ENCODE assay signal across 16 mouse cellular contexts in genomic region chr2:68957831-68958230, GRCm38 (mm10).
DNase-seq lines count a peak whose midpoint lies in the region; ATAC-seq lines count a peak whose summit lies in the region.
"Had no signal": no experiment of that assay in that cellular context is flagged by ENCODE, and none has a peak within 500 bp of the region (broad histone marks: within the 10 kb centered on the region; RNA-seq: fewer than 3 reads in every experiment).

No protein-coding gene starts in this region.

- no peaks in the 10 kb centered on the region for H3K27me3 ChIP-seq in forebrain, embryonic 13.5 days
- no peaks in the 10 kb centered on the region for H3K27me3 ChIP-seq in forebrain, embryonic 11.5 days (ENCODE audit: control insufficient read depth, insufficient read depth, low read length)
- H3K27me3 ChIP-seq in midbrain, embryonic 11.5 days (ENCODE audit: control insufficient read depth, insufficient read depth, low read length) = no peaks in the 10 kb centered on the region
- H3K27me3 ChIP-seq in midbrain, embryonic 14.5 days (ENCODE audit: control insufficient read depth, insufficient read depth, low read length) = no peaks in the 10 kb centered on the region
- H3K27me3 ChIP-seq: limb, embryonic 15.5 days; neural tube, embryonic 13.5 days had no signal

- DNase-seq in forebrain, embryonic 11.5 days (ENCODE audit: low spot score) = no peak
- peak; percentile 45 for DNase-seq in midbrain, embryonic 11.5 days (ENCODE audit: low spot score, missing footprints)
- DNase-seq in midbrain, embryonic 14.5 days = no peak
- peak; percentile 37 to 45 for DNase-seq in cerebellum, postnatal 36 days
- DNase-seq in thymus, postnatal 36 days = peak; percentile 38 to 58
- no peak for DNase-seq in gastrocnemius, adult 8-10 months (ENCODE audit: low spot score in 2 of 2)
- no peak for DNase-seq in heart, postnatal 10 days
- DNase-seq: adrenal gland, postnatal 36 days; gastrocnemius, postnatal 25 days; kidney, postnatal 4 days; right cerebral cortex, adult 18-20 months had no signal

- no peak overlapping the region for H3K9ac ChIP-seq in forebrain, embryonic 13.5 days
- H3K9ac ChIP-seq in forebrain, embryonic 11.5 days (ENCODE audit: low read length) = no peak overlapping the region
- H3K9ac ChIP-seq in midbrain, embryonic 11.5 days (ENCODE audit: low read length) = no peak overlapping the region
- H3K9ac ChIP-seq in midbrain, embryonic 14.5 days (replicated peaks; ENCODE audit: low read length) = no peak overlapping the region
- H3K9ac ChIP-seq: limb, embryonic 15.5 days; neural tube, embryonic 13.5 days had no signal

- H3K4me1 ChIP-seq in forebrain, embryonic 13.5 days = no peaks in the 10 kb centered on the region
- no peaks in the 10 kb centered on the region for H3K4me1 ChIP-seq in forebrain, embryonic 11.5 days (replicated peaks; ENCODE audit: control insufficient read depth, insufficient read depth, low read length)
- H3K4me1 ChIP-seq in midbrain, embryonic 11.5 days (ENCODE audit: control insufficient read depth, insufficient read depth, low read length) = no peaks in the 10 kb centered on the region
- no peaks in the 10 kb centered on the region for H3K4me1 ChIP-seq in midbrain, embryonic 14.5 days (ENCODE audit: control insufficient read depth, insufficient read depth, low read length)

- no peaks in the 10 kb centered on the region for H3K9me3 ChIP-seq in forebrain, embryonic 13.5 days (replicated peaks)
- H3K9me3 ChIP-seq in forebrain, embryonic 11.5 days (ENCODE audit: control insufficient read depth, low read length) = no peaks in the 10 kb centered on the region
- no peaks in the 10 kb centered on the region for H3K9me3 ChIP-seq in midbrain, embryonic 11.5 days (ENCODE audit: control insufficient read depth, low read length)
- no peaks in the 10 kb centered on the region for H3K9me3 ChIP-seq in midbrain, embryonic 14.5 days (ENCODE audit: control insufficient read depth, low read length)
- H3K9me3 ChIP-seq: G1E; limb, embryonic 15.5 days; neural tube, embryonic 13.5 days had no signal

- intact Hi-C loops in heart, postnatal 10 days (cut with DNase I) = no loop called here

- no peak overlapping the region for H3K4me3 ChIP-seq in forebrain, embryonic 13.5 days
- no peak overlapping the region for H3K4me3 ChIP-seq in forebrain, embryonic 11.5 days (ENCODE audit: low read depth, low read length)
- no peak overlapping the region for H3K4me3 ChIP-seq in midbrain, embryonic 11.5 days (ENCODE audit: low read depth, low read length)
- H3K4me3 ChIP-seq in midbrain, embryonic 14.5 days (replicated peaks; ENCODE audit: low read depth, low read length) = no peak overlapping the region
- H3K4me3 ChIP-seq: erythroblast, embryonic 14.5 days; limb, embryonic 15.5 days; neural tube, embryonic 13.5 days had no signal

- 89% methylated on average over 7 of the region's 7 CpGs for WGBS in forebrain, embryonic 13.5 days
- WGBS in forebrain, embryonic 11.5 days = 84% methylated on average over 7 of the region's 7 CpGs
- WGBS in midbrain, embryonic 11.5 days = 77% methylated on average over 7 of the region's 7 CpGs
- 73% methylated on average over 7 of the region's 7 CpGs for WGBS in midbrain, embryonic 14.5 days

- H3K27ac ChIP-seq in forebrain, embryonic 13.5 days = no peak overlapping the region
- no peak overlapping the region for H3K27ac ChIP-seq in forebrain, embryonic 11.5 days (ENCODE audit: low read depth, low read length)
- H3K27ac ChIP-seq in midbrain, embryonic 11.5 days (ENCODE audit: low read depth, low read length) = no peak overlapping the region
- H3K27ac ChIP-seq in midbrain, embryonic 14.5 days (replicated peaks; ENCODE audit: low read depth, low read length) = no peak overlapping the region
- H3K27ac ChIP-seq: limb, embryonic 15.5 days; neural tube, embryonic 13.5 days had no signal

- H3K36me3 ChIP-seq in forebrain, embryonic 13.5 days (ENCODE audit: poor library complexity, severe bottlenecking) = no peaks in the 10 kb centered on the region
- no peaks in the 10 kb centered on the region for H3K36me3 ChIP-seq in forebrain, embryonic 11.5 days (ENCODE audit: control insufficient read depth, insufficient read depth, low read length)
- no peaks in the 10 kb centered on the region for H3K36me3 ChIP-seq in midbrain, embryonic 11.5 days (ENCODE audit: control insufficient read depth, insufficient read depth, low read length)
- H3K36me3 ChIP-seq in midbrain, embryonic 14.5 days (ENCODE audit: control insufficient read depth, insufficient read depth, low read length) = no peaks in the 10 kb centered on the region
- H3K36me3 ChIP-seq: limb, embryonic 15.5 days; neural tube, embryonic 13.5 days had no signal

- no peak overlapping the region for H3K4me2 ChIP-seq in forebrain, embryonic 13.5 days
- H3K4me2 ChIP-seq in forebrain, embryonic 11.5 days (ENCODE audit: low read depth, low read length, severe bottlenecking) = no peak overlapping the region
- no peak overlapping the region for H3K4me2 ChIP-seq in midbrain, embryonic 11.5 days
- H3K4me2 ChIP-seq in midbrain, embryonic 14.5 days (ENCODE audit: low read length) = no peak overlapping the region
- H3K4me2 ChIP-seq: limb, embryonic 15.5 days; neural tube, embryonic 13.5 days had no signal

- ATAC-seq in forebrain, embryonic 13.5 days = peak; percentile 38; the same call in 1 of the 2 replicates
- ATAC-seq in forebrain, embryonic 11.5 days (replicated peaks; ENCODE audit: low FRiP score) = no peak
- ATAC-seq in midbrain, embryonic 11.5 days (ENCODE audit: low FRiP score) = no peak
- no peak for ATAC-seq in midbrain, embryonic 14.5 days (ENCODE audit: low FRiP score, low TSS enrichment)

Comparison
In these comparisons a context has a peak if more than half of its experiments do, and no peak if none do; other contexts are left out.
1. DNase-seq: peak in midbrain, embryonic 11.5 days (single experiment), cerebellum, postnatal 36 days (2 of 2) and thymus, postnatal 36 days (2 of 2); none in forebrain, embryonic 11.5 days (single experiment), midbrain, embryonic 14.5 days (single experiment), gastrocnemius, adult 8-10 months (0 of 2) and heart, postnatal 10 days (0 of 2).